In the genomic region with DNA sequence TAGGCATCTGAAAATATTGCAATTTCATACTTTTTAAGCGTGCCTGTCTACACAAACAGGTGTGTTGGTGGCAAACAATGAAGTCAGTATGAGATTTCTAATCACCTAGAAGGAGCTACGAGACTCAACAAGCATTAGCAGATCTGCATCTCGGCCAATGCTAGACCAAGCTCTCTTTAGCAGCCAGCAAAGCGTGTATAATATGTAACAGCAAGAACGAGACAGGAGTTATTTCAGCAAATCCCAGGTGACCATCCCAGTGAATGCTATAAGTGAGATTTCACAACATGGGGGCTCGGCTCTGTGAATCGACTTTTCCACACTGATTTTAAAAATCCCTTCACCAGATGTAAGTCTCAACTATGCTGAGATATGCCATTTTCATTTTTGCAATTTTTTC, we compare ENCODE assay signal across 26 mouse cellular contexts.
A peak's percentile ranks its signal among the peaks of the same experiment; 100 is the strongest.
DNase-seq lines count a peak whose midpoint lies in the region; ATAC-seq lines count a peak whose summit lies in the region.
"Had no signal": no experiment of that assay in that cellular context is flagged by ENCODE, and none has a peak within 500 bp of the region (broad histone marks: within the 10 kb centered on the region; RNA-seq: fewer than 3 reads in every experiment).

No protein-coding gene starts in this region.

- DNase-seq in limb, embryonic 10.5 days (ENCODE audit: low spot score) = no peak
- DNase-seq in embryonic facial prominence, embryonic 14.5 days (ENCODE audit: low spot score) = peak; percentile 87
- DNase-seq in adrenal gland, postnatal 10 days = no peak
- no peak for DNase-seq in frontal cortex, adult 2 months (ENCODE audit: extremely low spot score in 1 of 2, low spot score in 1 of 2)
- DNase-seq: adrenal gland, adult 8-10 months; cerebellum, adult 11-12 months; cerebellum, adult 9-11 months; heart, postnatal 10 days; kidney, adult 2 months; kidney, postnatal 10 days; layer of hippocampus, adult 9-11 months; liver, embryonic 13.5 days; lung, adult 18-20 months; lung, postnatal 4 days; right cerebral cortex, postnatal 25 days; thymus, postnatal 36 days had no signal

- H3K27ac ChIP-seq in forebrain, embryonic 16.5 days (ENCODE audit: low read length) = 0 out of 2 replicates have a peak overlapping the region, but pooled peaks have one; percentile 6
- no peak overlapping the region for H3K27ac ChIP-seq in forebrain, embryonic 12.5 days
- no peak overlapping the region for H3K27ac ChIP-seq in limb, embryonic 12.5 days
- no peak overlapping the region for H3K27ac ChIP-seq in limb, embryonic 10.5 days
- no peak overlapping the region for H3K27ac ChIP-seq in embryonic facial prominence, embryonic 14.5 days (replicated peaks; ENCODE audit: low read depth, low read length)
- peak overlapping the region; percentile 34; the same call in 1 of the 2 replicates for H3K27ac ChIP-seq in limb, embryonic 15.5 days
- H3K27ac ChIP-seq: forebrain, embryonic 10.5 days; heart, embryonic 13.5 days; hindbrain, embryonic 14.5 days; liver, embryonic 13.5 days had no signal

- no peaks in the 10 kb centered on the region for H3K9me3 ChIP-seq in forebrain, embryonic 16.5 days (ENCODE audit: control insufficient read depth, low read length)
- H3K9me3 ChIP-seq in forebrain, embryonic 12.5 days = no peaks in the 10 kb centered on the region
- no peaks in the 10 kb centered on the region for H3K9me3 ChIP-seq in limb, embryonic 12.5 days
- no peaks in the 10 kb centered on the region for H3K9me3 ChIP-seq in limb, embryonic 10.5 days (replicated peaks)
- no peaks in the 10 kb centered on the region for H3K9me3 ChIP-seq in embryonic facial prominence, embryonic 14.5 days (ENCODE audit: control insufficient read depth, low read length)
- H3K9me3 ChIP-seq in limb, embryonic 15.5 days = no peaks in the 10 kb centered on the region
- H3K9me3 ChIP-seq: forebrain, embryonic 10.5 days; G1E; heart, embryonic 13.5 days; liver, embryonic 13.5 days had no signal

- H3K27me3 ChIP-seq in forebrain, embryonic 16.5 days (replicated peaks; ENCODE audit: control insufficient read depth, insufficient read depth, low read length) = no peaks in the 10 kb centered on the region
- no peaks in the 10 kb centered on the region for H3K27me3 ChIP-seq in forebrain, embryonic 12.5 days
- H3K27me3 ChIP-seq in limb, embryonic 12.5 days = no peaks in the 10 kb centered on the region
- no peaks in the 10 kb centered on the region for H3K27me3 ChIP-seq in limb, embryonic 10.5 days (ENCODE audit: low read depth, poor library complexity, severe bottlenecking)
- no peaks in the 10 kb centered on the region for H3K27me3 ChIP-seq in embryonic facial prominence, embryonic 14.5 days (replicated peaks; ENCODE audit: control insufficient read depth, insufficient read depth, low read length)
- no peaks in the 10 kb centered on the region for H3K27me3 ChIP-seq in limb, embryonic 15.5 days
- H3K27me3 ChIP-seq: heart, embryonic 13.5 days; liver, embryonic 13.5 days; megakaryocyte, embryonic 14.5 days had no signal

- 27% methylated on average over 7 of the region's 7 CpGs for WGBS in forebrain, embryonic 16.5 days
- 43% methylated on average over 7 of the region's 7 CpGs for WGBS in forebrain, embryonic 12.5 days
- WGBS in limb, embryonic 12.5 days = 47% methylated on average over 7 of the region's 7 CpGs
- 86% methylated on average over 7 of the region's 7 CpGs for WGBS in limb, embryonic 10.5 days
- WGBS in embryonic facial prominence, embryonic 14.5 days = 28% methylated on average over 7 of the region's 7 CpGs
- 20% methylated on average over 7 of the region's 7 CpGs for WGBS in limb, embryonic 15.5 days

- ATAC-seq in forebrain, embryonic 16.5 days = no peak; the same call in 1 of the 2 replicates
- ATAC-seq in forebrain, embryonic 12.5 days (ENCODE audit: low FRiP score) = no peak
- ATAC-seq in limb, embryonic 12.5 days (ENCODE audit: insufficient number of reproducible peaks, insufficient read depth, low FRiP score, low TSS enrichment, low read depth) = peak; percentile 52; the same call in 1 of the 2 replicates
- peak; percentile 57; the same call in 1 of the 2 replicates for ATAC-seq in embryonic facial prominence, embryonic 14.5 days (ENCODE audit: low read depth)
- ATAC-seq in limb, embryonic 15.5 days (ENCODE audit: insufficient number of reproducible peaks, low FRiP score, low TSS enrichment, low read depth) = 0 out of 2 replicates have a peak, but pooled peaks have one; percentile 44
- ATAC-seq: lung, postnatal 0 days had no signal

- H3K9ac ChIP-seq in forebrain, embryonic 16.5 days (replicated peaks; ENCODE audit: low read depth, low read length) = no peak overlapping the region
- no peak overlapping the region for H3K9ac ChIP-seq in forebrain, embryonic 12.5 days
- H3K9ac ChIP-seq in limb, embryonic 12.5 days (replicated peaks) = no peak overlapping the region
- no peak overlapping the region for H3K9ac ChIP-seq in embryonic facial prominence, embryonic 14.5 days (ENCODE audit: low read depth, low read length)
- H3K9ac ChIP-seq in limb, embryonic 15.5 days = no peak overlapping the region
- H3K9ac ChIP-seq: heart, embryonic 13.5 days; hindbrain, embryonic 14.5 days; liver, embryonic 13.5 days had no signal

- H3K4me1 ChIP-seq in forebrain, embryonic 16.5 days (replicated peaks; ENCODE audit: control insufficient read depth, insufficient read depth, low read length) = peaks cover 8% of the 10 kb centered on the region
- H3K4me1 ChIP-seq in forebrain, embryonic 12.5 days = no peaks in the 10 kb centered on the region
- peaks cover 16% of the 10 kb centered on the region for H3K4me1 ChIP-seq in limb, embryonic 12.5 days (replicated peaks)
- H3K4me1 ChIP-seq in limb, embryonic 10.5 days = no peaks in the 10 kb centered on the region
- peaks cover 4% of the 10 kb centered on the region; the same call in 1 of the 2 replicates for H3K4me1 ChIP-seq in embryonic facial prominence, embryonic 14.5 days (ENCODE audit: control insufficient read depth, insufficient read depth, low read length)
- H3K4me1 ChIP-seq in limb, embryonic 15.5 days = peaks cover 16% of the 10 kb centered on the region
- H3K4me1 ChIP-seq: liver, embryonic 13.5 days; megakaryocyte, embryonic 14.5 days had no signal

- no peak overlapping the region for H3K4me2 ChIP-seq in forebrain, embryonic 16.5 days (ENCODE audit: low read length)
- no peak overlapping the region for H3K4me2 ChIP-seq in forebrain, embryonic 12.5 days
- no peak overlapping the region for H3K4me2 ChIP-seq in limb, embryonic 12.5 days
- H3K4me2 ChIP-seq in embryonic facial prominence, embryonic 14.5 days (ENCODE audit: low read depth, low read length) = peak overlapping the region; percentile 23
- no peak overlapping the region for H3K4me2 ChIP-seq in limb, embryonic 15.5 days
- H3K4me2 ChIP-seq: hindbrain, embryonic 14.5 days; liver, embryonic 13.5 days had no signal

- no peaks in the 10 kb centered on the region for H3K36me3 ChIP-seq in forebrain, embryonic 16.5 days (ENCODE audit: control insufficient read depth, insufficient read depth)
- no peaks in the 10 kb centered on the region for H3K36me3 ChIP-seq in forebrain, embryonic 12.5 days (replicated peaks)
- H3K36me3 ChIP-seq in limb, embryonic 12.5 days = no peaks in the 10 kb centered on the region
- no peaks in the 10 kb centered on the region for H3K36me3 ChIP-seq in limb, embryonic 10.5 days
- no peaks in the 10 kb centered on the region for H3K36me3 ChIP-seq in embryonic facial prominence, embryonic 14.5 days (ENCODE audit: control insufficient read depth, insufficient read depth, low read length)
- no peaks in the 10 kb centered on the region for H3K36me3 ChIP-seq in limb, embryonic 15.5 days
- H3K36me3 ChIP-seq: forebrain, embryonic 10.5 days; G1E; heart, embryonic 13.5 days; liver, embryonic 13.5 days had no signal

- H3K4me3 ChIP-seq in forebrain, embryonic 16.5 days (replicated peaks; ENCODE audit: low read length) = no peak overlapping the region
- no peak overlapping the region for H3K4me3 ChIP-seq in forebrain, embryonic 12.5 days (replicated peaks)
- H3K4me3 ChIP-seq in limb, embryonic 12.5 days (replicated peaks) = no peak overlapping the region
- no peak overlapping the region for H3K4me3 ChIP-seq in limb, embryonic 10.5 days
- H3K4me3 ChIP-seq in embryonic facial prominence, embryonic 14.5 days (ENCODE audit: low read depth, low read length) = no peak overlapping the region
- H3K4me3 ChIP-seq in limb, embryonic 15.5 days = no peak overlapping the region
- H3K4me3 ChIP-seq: forebrain, embryonic 10.5 days; heart, embryonic 13.5 days; liver, embryonic 13.5 days; megakaryocyte, embryonic 14.5 days had no signal

Comparison
In these comparisons a context has a peak if more than half of its experiments do, and no peak if none do; other contexts are left out.
1. H3K27ac ChIP-seq: peak in forebrain, embryonic 16.5 days (single experiment) and limb, embryonic 15.5 days (single experiment); none in forebrain, embryonic 12.5 days (single experiment), limb, embryonic 12.5 days (single experiment), limb, embryonic 10.5 days (single experiment) and embryonic facial prominence, embryonic 14.5 days (single experiment).
2. ATAC-seq: peak in limb, embryonic 12.5 days (single experiment), embryonic facial prominence, embryonic 14.5 days (single experiment) and limb, embryonic 15.5 days (single experiment); none in forebrain, embryonic 16.5 days (single experiment) and forebrain, embryonic 12.5 days (single experiment).